Mouse (Mus musculus): ENCODE results near the gene Atxn7l3.

Gene Atxn7l3

GRCm38 (mm10) chr11:102318576-102319409 lies 22.4 kb upstream of the Atxn7l3 start:
- DNase-seq: peak; percentile 78 to 80

DNA sequence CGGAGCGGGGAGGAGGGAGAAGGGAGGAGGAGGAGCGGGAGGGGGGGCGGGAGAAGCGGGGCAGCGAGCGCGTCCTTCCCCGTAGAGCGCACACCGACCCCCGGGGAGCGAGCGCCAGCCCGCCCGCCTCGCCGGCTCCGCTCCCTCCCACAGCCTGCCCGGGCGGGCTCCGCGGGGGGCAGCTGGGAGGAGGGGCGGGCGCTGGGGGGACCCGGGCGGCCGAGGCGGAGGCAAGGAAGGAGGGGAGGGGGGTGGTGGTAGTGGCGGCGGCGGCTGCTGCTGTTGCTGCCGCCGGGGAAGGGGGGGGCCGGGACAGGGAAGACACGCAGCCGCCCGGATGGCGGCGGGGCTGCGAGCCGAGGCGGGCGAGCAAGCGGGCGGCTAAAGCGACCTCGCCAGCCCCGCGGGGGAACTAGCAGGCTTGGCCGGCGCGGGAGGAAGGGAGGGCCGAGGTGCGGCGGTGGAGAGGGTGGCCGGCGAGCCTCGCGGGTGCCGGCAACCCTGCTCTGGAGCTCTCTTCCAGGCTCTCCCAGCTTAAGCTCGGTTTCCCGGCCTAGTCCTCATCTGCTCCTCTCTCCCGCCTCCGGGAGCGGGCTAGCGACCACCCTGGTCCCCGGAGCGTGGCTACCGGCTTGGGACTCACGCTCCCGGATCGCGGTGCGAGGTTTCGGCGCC lies 21.6 kb upstream of the Atxn7l3 start:
- peak; percentile 83 to 86 for DNase-seq

GRCm38 (mm10) chr11:102317298-102317900 lies 21.0 kb upstream of the Atxn7l3 start:
- peak; percentile 76 to 81 for DNase-seq

DNA sequence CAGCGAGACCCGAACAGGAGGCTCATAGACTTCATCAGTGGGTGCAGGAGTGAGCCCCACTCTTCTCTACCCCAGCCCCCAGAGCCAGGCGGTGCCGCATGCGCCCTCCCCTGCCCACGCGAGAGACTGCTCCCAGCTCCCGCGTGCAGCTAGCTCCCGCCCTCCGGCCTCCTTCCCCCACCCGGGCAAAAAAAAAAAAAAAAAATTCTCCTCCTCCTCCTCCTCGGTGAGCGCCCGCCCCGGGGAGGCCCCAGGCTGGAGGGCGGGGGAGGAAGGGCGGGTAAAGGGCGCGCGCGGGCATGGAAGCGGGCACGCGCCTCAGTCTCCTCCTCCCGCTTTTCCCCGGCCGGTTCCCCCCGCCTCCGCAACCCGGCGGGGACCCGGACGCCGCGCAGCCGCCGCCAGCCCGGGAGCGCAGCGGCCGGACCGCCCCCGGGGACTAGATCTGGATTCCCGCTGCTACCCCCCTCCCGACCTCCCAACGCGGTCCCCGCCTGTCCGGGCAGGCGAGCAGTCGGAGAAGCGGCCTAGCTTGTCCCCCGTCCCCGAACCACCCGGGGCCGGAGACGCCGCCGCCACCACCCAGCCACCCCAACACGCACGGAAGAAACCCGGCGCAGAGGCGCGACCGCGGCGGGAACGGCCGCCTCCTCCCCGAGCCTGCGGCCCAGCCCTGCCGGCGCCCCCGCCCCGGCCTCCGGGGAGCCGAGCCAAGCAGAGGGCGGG lies 20.3 kb upstream of the Atxn7l3 start:
- DNase-seq: peak; percentile 88 to 93

DNA sequence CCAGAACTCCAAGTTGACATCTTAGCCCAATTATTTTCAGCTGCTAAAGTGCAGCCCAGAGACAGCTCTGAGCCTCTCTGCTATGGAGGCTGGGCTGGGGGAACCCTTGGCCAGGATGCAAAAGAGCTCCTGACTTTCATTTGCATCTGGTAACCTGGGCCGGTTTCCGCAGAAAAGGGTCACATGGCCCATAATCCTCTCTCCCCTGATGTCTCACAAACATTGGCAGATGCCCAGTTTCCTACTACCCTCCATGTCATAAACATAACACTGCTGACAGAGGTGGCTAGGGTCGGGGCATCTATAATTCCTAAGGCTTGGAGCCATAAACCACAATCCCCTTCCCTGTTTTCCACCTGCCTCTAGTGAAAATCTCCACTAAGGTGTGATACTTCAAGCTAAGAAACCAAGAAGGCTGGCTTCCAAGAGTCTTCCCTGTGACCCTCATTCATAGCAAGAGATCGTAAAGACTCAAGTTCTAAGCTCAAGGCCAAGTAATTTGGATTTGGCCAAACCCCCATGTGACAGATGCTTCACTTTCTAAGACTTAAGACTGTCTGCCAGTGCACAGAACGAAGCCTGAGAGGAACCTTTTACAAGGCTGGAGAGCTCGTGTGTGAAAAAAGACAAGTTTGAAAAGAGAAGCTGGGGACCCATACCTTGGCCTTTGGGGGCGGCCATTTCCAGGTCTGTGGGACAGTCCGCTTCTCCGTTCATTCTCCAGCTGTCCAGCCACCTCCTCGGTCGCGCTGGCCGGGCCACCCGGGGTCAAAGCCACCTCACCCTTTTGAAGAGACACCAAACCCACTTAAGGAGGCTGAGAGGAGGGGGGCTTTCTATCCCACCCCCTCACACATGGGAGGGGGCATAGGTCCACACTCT lies 19.5 kb upstream of the Atxn7l3 start:
- no peak for DNase-seq

GRCm38 (mm10) chr11:102314321-102314720 lies 17.9 kb upstream of the Atxn7l3 start:
- no peak for DNase-seq

DNA sequence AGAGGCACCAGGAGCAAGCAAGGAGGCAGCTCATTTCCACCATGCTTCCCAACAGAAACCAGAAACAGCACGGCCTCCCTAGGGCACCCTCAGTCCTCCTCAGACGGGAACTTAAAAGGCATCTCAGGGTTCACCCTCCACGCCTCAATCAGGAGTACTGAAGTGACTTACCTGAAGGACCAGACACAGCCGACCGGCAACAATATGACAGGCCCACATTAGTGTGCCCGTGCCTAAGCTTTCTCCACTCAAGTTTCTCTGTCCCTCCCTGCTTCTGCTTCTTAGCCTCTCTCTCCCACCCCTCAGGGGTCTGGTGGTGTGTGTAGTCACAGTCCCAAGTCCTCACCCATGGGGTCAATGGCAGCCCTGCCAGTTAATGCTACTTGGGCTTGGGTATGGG lies 16.2 kb upstream of the Atxn7l3 start:
- DNase-seq: peak in 1 of 2 experiments; percentile 6

GRCm38 (mm10) chr11:102311966-102312365 lies 15.5 kb upstream of the Atxn7l3 start:
- peak in 1 of 2 experiments; percentile 3 for DNase-seq

- DNase-seq: no peak
Observed at GRCm38 (mm10) chr11:102310768-102311695, 14.6 kb upstream of the Atxn7l3 start.

DNA sequence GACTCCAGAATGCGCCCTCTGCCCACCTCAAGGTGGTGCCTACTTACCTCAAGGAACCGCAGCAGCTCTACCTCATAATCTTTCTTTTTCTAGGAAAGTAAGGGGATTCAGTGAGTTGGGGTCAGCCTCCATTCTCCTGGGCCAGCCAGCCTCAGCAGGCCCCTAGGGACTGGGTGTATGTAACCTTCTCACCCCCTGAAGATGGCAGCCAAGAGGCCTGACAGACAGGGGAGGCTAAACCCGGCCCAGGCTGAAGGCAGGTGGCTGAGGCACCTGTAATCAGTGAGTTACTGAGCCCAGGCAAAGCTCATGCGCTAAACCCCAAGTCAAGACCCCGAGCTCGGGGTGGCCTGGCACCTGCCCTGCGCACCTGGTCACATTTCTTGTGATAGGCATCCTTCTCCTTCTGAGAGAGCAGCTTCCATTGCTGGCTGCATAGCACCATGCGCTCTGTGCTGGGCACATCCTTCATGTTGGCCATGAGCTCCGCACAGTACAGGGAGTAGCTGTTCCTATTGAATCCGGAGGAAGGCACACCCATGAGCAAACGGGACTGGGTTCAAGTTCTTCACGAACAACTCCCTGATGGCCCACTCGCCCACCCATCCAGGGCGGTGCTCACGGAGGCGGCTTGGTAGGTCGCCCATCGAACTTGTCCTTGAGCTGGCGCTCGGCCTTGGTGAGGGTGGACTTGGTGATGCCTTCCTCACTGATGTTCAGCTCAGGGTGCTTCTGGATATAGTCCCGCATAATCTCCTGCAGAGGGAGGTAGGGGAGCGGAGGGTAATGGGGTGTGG lies 13.6 kb upstream of the Atxn7l3 start:
- DNase-seq: peak in 1 of 2 experiments; percentile 58

DNA sequence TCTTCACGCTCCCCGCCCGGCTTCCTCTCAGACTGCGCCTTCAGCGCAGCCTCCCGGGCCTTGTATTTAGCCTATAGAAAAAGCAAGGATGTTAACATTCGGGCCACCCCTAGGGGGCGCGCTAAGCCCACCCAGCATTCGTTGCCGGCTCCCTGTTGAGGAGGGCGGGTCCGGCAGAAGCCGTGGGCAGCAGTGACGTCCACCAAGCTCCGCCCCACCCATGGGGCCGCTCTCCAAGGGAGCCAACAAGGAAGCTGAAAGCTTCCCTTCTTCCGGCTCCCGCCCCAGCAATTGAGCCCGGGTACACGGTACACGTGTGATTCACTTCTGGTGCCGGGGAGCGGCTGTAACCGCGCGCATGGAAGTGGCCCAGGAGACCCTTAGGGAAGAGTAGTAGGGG lies 12.5 kb upstream of the Atxn7l3 start:
- DNase-seq: peak; percentile 96 to 97

GRCm38 (mm10) chr11:102308104-102308503 lies 11.7 kb upstream of the Atxn7l3 start:
- DNase-seq: no peak

DNA sequence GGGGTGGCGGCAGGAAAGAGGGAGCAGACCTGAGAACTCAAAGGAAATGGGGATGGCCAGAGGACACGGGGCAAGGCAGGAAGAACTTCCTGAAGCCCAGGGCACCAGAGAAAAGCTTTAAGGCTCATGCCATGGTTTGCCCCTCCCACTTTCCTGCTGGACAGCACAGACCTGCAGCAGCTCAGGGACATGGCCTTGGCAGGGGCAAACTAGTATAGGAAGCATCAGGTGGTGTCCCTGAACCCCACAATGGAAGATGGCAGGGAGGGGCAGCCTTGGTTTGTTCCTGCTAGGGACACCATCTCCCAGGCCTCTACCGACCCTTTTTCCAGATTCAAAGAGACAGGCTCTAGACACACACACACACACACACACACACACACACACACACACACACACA lies 8.9 kb upstream of the Atxn7l3 start:
- DNase-seq: no peak

DNA sequence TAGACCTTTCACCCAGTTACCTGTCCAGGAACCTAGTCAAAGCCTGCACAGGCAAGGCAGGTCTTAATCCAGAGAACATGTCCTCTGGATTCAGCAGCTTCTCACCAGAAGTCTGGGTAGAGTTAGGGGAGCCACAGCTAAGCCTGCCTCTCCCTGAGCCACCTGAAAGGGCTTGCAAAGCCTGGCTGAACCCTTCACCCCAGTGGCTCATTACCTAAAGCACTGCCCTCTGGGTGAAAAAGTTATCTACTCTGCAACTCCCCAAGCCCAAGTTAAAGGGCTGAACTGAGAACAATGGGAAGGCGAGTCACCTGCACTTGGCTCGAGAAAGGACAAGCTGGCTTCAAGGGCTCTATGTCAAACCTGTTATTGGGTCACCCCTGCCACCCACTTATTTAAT lies 7.7 kb upstream of the Atxn7l3 start:
- DNase-seq: no peak

DNA sequence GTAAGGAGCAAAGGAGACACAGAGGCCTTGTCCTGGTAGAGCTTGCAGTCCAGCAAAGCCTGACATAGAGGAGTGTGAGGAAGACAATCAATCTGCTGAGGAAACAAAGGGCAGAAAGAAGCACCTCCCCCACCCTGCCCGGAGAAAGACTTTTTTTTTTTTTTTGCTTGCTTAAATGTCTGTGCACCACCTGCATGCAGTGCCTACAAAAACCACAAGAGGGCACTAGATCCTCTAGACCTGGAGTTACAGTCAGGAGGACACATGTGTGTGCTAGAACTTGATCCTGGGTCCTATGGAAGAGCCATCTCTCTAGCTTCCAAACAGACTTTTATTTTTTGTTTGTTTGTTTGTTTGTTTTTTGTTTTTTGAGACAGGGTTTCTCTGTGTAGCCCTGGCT lies 3.4 kb upstream of the Atxn7l3 start:
- DNase-seq: peak; percentile 63 to 82

DNA sequence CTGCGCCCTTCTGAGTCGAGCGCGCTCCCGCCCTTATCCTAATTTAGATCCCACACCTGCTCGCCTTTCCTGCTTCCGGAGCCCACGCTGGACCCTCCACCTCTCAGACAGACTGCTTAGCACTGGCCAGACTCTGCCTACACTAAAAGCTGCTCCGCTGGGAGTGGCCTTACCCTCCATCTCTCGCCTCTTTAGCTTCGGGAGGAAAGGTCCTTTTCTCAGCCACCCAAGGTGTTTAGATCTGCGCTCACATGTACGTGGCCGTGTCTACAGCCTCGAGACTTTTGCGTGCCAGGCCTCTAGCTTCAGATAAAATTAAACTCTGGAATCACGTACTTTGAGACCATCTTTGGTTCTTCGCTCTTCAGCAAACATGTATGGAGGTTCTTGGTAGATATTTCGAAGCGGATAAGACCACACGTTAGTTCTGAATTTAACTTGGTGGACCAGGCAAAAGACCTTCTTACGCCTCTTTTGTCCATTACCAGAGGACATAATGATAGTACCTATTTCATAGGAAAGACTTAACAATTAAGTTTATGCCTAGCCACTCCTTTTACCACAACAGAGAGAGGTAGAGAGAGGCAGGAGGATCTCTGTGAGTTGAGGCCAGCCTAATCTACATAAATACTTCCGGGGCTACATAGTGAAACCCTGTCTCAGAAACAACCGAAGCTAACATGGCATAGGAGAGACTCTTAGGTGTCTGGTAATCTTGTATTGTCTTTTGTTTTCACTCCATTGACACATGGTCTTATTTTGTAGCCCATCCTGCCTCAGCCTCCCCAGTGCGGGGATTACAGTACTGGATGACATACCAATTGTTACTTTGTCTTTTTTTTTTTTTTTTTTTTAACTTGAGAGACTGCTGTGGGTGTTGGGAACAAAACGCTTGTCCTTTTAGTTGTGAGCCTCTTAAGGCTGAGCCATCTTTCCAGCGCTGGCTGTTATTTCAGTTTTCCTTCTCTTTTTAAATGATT lies 1.4 kb upstream of the Atxn7l3 start:
- DNase-seq: no peak

DNA sequence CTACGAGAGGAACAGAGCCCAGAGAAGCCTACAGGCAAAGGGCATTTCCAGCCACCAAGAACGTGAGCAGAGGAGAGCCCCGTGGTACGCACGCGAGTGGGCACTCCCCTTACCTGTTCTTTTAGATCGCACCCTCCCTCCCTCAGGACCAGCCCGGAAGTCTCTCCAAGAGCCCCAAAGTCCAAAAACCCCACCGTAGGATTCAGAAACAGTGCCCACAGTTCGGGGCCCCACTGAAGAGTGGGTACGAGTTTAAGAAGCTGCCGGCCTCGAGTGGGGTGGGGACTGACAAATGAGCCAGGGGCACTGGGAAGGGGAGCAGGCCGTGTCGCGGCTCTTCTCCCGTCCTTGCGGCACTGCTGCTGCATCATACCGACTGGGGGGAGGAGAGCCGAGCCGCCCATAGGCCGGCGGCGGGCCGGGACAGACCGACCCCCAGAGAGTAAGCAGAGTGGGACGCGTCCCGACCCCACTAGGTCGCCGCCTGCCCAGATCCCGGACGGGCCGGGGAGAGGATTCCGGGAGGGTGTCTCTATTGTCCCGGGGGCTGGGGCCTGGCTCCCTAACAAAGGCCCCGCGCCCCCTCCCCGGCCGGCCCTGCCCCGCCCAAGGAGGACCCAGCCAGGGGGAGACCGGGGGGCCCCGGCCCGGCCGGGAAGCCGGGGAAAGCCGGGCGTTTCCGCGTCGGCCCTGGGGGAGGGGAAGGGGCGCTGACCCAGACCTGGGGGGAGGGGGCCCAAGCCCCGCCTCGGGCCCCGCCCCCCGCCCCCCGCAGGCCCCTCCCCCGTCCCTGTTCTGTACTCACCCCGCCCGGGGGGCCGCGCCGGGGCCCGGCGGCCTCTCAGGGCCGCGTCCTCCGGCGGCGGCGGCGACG lies 596 bp downstream of the Atxn7l3 start:
- peak; percentile 47 to 65 for DNase-seq

Measured in cerebellum, postnatal 25 days (tissue).